Mouse (Mus musculus) gastrocnemius, postnatal 36 days (tissue): ENCODE measurements around the gene Gm4969. TPM values are rescaled to one million over a fixed set of nuclear protein-coding genes. Genes with fewer than 3 reads are reported as not detected.
"Not testable (repeated sequence)": the region's sequence is repeated elsewhere in the genome, so short reads cannot be mapped to it uniquely, and the experiment has no call there.

Source experiments
- DNase-seq, 2 experiments: peaks; one replicate each; pipeline ENCODE4 v3.0.0; 2022
- intact Hi-C: fragments of 180-260 bp; cut with DNase I; formaldehyde crosslinking; loops from one replicate; pipeline ENCODE4 v1.15.1; 2025
- long read RNA-seq, 2 experiments: library from polyadenylated mRNA; stranded (forward); transcript quantifications; one replicate each; pipeline ENCODE4 v2.0.0; 2021
- total RNA-seq, 2 experiments: library from RNA; stranded (reverse); gene quantifications; 2 replicates each; pipeline ENCODE4 v1.2.3; 2021

Gene Gm4969
- not detected for total RNA-seq
- long read RNA-seq, experiment 1: 0 reads
- long read RNA-seq, experiment 2: 0 reads

GRCm38 (mm10) chr7:19118028-19118771, at the start of gene Gm4969:
Gene Gm4969 (minus strand): TSS chr7:19118368.
- no peak for DNase-seq
- intact Hi-C loops: loop anchor here (2.0 kb wide), 1 partner anchor 23 kb away; the partner anchor contains the start of gene Six5

- intact Hi-C loops: no loop called here
- DNase-seq: no peak
Observed at GRCm38 (mm10) chr7:19166990-19167389, 48.8 kb upstream of the Gm4969 start.

- DNase-seq: no peak
- intact Hi-C loops: no loop called here
Observed at GRCm38 (mm10) chr7:19165656-19166423, 47.7 kb upstream of the Gm4969 start, which contains the start of gene Gipr. Gene Gipr (minus strand): TSS chr7:19166127.

GRCm38 (mm10) chr7:19164978-19165377, 46.8 kb upstream of the Gm4969 start:
- intact Hi-C loops: no loop called here
- no peak for DNase-seq

- intact Hi-C loops: no loop called here
Observed at GRCm38 (mm10) chr7:19164189-19164588, 46.0 kb upstream of the Gm4969 start.

GRCm38 (mm10) chr7:19163752-19164151, 45.6 kb upstream of the Gm4969 start:
- intact Hi-C loops: no loop called here
- DNase-seq: no peak

More at GRCm38 (mm10) chr7:19164189-19164588, 46.0 kb upstream of the Gm4969 start:
- no peak for DNase-seq

- DNase-seq: no peak
- intact Hi-C loops: no loop called here
Observed at GRCm38 (mm10) chr7:19162928-19163327, 44.8 kb upstream of the Gm4969 start.

- intact Hi-C loops: no loop called here
- no peak for DNase-seq
Observed at GRCm38 (mm10) chr7:19160115-19160514, 41.9 kb upstream of the Gm4969 start.

- intact Hi-C loops: loop anchor here (5.0 kb wide), 1 partner anchor 48 kb away; no protein-coding TSS in a partner anchor
- DNase-seq: no peak
Observed at GRCm38 (mm10) chr7:19159411-19159810, 41.2 kb upstream of the Gm4969 start.

GRCm38 (mm10) chr7:19158601-19159000, 40.4 kb upstream of the Gm4969 start:
- intact Hi-C loops: loop anchor here (5.0 kb wide), 1 partner anchor 49 kb away; no protein-coding TSS in a partner anchor
- DNase-seq: no peak

GRCm38 (mm10) chr7:19157160-19157800, 39.1 kb upstream of the Gm4969 start:
- DNase-seq: peak; percentile 87 to 88
- intact Hi-C loops: loop anchor here (2.0 to 5.0 kb wide), 2 partner anchors 16 to 50 kb away; no protein-coding TSS in a partner anchor

GRCm38 (mm10) chr7:19155825-19156475, 37.8 kb upstream of the Gm4969 start:
- DNase-seq: no peak
- intact Hi-C loops: loop anchor here (2.0 to 5.0 kb wide), 2 partner anchors 17 to 51 kb away; no protein-coding TSS in a partner anchor

GRCm38 (mm10) chr7:19154796-19155195, 36.6 kb upstream of the Gm4969 start:
- intact Hi-C loops: loop anchor here (5.0 kb wide), 1 partner anchor 53 kb away; no protein-coding TSS in a partner anchor
- DNase-seq: no peak

GRCm38 (mm10) chr7:19151121-19151520, 33.0 kb upstream of the Gm4969 start:
- DNase-seq, intact Hi-C loops: not testable (repeated sequence)

- peak; percentile 95 to 96 for DNase-seq
- intact Hi-C loops: no loop called here
Observed at GRCm38 (mm10) chr7:19149626-19150025, 31.5 kb upstream of the Gm4969 start, which contains the start of gene Snrpd2. Gene Snrpd2 (plus strand): TSS chr7:19149722.

GRCm38 (mm10) chr7:19148875-19149541, 30.8 kb upstream of the Gm4969 start, which contains the start of gene Qpctl:
Gene Qpctl (minus strand): TSS chr7:19149291.
- intact Hi-C loops: no loop called here
- peak; percentile 96 to 98 for DNase-seq

GRCm38 (mm10) chr7:19148180-19148874, 30.2 kb upstream of the Gm4969 start:
- intact Hi-C loops: no loop called here

GRCm38 (mm10) chr7:19147497-19148045, 29.4 kb upstream of the Gm4969 start:
- intact Hi-C loops: no loop called here
- DNase-seq: no peak

More at GRCm38 (mm10) chr7:19148180-19148874, 30.2 kb upstream of the Gm4969 start:
- no peak for DNase-seq
